Mouse (Mus musculus) embryo, embryonic 9.5 days (tissue): ENCODE measurements at regions not wholly inside any gene's neighbourhood (a gene's known extent, or its start where the extent isn't known, plus 50 kb on each side); places are given as distances from the start of the nearest gene placed in this dataset.

Experiments
- DNase-seq: peaks from one replicate; pipeline ENCODE4 v3.0.0-alpha.2; 2017; ENCODE audit errors: extremely low spot score

DNA sequence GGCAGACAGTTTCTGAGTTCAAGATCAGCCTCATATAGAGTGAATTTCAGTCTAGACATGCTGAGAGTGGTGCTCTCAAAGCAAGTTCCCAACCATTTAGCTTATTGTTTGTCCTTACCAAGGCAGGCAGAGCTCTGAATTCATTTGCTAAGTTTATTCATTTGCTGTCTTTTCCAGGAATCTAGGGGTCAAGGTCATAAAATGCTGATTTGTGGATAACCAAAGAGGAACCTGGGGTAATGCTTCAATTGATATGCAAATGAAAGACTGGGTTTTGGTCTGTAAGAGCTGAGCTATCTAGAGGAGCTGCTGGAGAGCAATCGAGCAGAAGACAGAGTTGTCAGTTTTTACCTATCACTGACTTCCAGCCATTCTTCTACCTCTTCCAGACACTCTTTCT lies 832.8 kb downstream of the Ryr2 start:
- DNase-seq = no peak

DNA sequence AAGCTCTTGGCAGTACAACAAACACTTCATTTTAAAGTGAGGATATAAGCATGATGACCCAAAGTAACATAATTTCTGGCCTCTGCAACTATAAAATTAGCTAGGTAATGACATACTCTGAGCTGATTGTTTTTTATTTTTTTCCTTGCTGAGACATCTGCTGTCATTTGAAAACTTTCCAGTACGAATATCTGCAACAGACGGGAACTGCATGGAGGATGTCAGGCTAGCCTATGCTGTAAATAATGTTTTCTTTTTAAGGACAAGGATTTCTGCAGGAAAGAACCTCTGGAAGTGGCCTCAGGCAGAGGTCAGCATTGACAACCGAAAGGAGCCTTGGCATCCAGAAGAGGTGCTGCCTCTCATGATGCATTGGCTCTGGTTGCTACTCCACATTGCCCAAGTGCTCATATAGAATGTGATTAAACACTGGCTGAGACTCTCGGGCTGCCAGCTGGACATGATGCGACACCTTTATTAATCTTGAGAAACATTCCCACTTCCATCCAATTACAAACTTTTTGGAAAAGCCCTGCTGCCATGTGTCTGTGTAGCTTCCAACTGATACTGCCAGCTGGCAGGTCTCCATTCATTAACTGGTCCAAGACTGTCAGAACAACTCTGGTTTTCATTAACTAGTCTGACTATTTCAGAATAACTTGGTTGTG lies 837.9 kb downstream of the Ryr2 start:
- no peak for DNase-seq

DNA sequence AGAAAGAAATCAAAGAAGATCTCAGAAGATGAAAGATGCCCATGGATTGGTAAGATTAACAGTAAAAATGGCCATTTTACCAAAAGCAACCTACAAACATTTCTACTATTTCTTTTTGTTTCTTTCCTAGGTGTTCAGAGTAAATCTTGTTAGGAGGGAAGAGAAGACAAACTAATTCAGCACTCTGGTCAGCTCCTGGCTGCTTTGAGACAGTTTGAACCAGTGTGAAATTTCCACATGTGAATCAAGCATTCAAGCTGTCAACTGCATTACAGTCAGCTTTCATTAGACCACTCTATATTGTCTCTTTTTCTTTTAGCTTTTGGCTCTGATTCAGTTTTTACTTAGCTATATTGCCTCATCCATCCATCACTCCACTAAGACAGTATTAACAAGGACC lies 859.2 kb downstream of the Ryr2 start:
- DNase-seq = peak; percentile 14

DNA sequence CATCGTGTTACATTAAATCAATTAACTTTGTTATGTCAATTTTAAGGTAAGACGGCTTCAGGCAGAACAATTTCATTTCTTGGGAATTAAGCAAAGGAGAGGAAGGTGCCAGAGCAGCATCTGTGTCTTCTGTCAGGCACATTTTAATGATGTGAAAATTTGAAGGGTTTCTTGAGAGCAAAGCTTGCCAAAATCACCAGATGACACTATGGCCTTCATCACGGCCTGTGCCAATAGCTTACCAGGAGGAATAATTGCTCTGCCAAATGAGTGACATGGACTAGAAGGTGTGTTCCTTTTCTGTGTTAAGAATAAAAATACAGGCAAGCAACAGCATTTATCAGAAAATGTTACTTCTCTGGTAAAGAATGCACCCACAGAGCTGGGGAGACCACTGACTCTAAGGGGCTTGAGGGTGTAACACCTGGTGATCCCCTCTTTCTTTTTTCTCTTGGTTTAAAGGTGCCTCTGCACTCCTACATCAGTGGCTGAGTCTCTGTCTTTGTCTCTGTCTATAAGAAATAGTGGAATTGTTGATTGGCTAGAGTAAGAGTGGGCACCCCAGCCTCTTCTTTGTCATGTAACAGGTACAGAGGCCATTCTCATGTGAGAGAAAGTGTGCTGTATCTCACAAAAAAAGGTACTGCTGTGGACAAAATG lies 856.2 kb upstream of the Chrm3 start:
- no peak for DNase-seq

DNA sequence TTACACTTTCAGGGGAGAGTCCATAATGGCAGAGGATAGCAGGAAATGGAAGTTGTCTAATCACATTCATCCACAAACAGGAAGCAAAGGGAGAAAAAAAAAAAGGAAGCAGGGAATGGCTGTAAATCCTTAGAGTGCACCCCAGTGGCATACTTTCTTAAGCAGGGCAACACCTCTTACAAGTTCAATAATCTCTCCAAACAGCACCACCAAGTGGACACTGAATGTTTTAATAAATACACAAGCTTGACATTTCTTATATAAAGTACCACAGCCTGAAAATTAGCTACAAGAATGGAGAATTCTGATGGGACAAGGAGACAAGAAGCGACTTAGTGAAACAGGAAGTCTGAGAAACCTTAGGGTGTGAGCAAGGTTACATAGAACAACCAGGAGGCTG lies 849.5 kb upstream of the Chrm3 start:
- DNase-seq = no peak

DNA sequence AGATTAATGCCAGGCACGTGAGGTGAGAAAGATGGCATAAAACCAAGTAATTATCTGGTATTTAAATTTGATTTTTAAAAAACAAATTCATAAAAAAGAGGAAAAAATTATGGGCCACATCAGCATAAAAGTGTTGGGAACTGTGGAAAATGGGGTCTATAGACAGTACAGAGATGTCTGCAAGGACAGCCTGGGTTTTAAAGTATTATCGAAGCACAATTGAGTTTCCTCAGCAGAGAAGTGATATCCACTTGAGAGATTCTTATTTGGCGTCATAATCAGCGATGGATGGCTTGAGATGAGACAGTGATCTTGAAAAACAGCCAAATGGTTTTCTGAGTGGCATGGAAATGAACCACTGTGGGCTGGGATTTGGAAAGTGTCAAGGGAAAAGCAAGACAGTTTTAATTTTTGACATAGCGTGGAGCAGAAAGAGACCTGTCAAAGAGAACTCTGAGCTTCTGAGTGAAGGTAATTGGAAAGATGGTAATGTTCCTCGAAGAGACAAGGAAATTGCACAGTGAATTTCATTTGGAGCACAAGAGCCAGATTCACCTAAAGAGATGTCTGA lies 844.7 kb upstream of the Chrm3 start:
- no peak for DNase-seq

DNA sequence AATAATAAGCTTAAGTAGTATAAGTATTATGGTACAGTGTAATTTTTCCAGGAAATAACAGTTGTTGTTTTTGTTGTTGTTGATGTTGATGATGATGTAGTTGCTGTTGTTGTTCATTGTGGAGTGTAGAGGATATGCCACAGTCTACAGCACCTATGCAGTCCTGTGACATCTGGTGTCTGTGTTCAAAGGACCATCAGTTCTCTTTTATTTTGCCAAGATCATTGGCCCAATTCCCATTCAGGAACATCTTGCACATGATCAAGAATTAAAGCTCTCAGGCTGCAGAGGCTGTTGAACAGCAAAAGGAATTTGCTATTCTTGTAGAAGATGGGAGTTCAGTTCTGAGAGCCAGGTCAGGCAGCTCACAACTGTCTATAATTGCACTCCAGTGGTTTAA lies 841.3 kb upstream of the Chrm3 start:
- no peak for DNase-seq

DNA sequence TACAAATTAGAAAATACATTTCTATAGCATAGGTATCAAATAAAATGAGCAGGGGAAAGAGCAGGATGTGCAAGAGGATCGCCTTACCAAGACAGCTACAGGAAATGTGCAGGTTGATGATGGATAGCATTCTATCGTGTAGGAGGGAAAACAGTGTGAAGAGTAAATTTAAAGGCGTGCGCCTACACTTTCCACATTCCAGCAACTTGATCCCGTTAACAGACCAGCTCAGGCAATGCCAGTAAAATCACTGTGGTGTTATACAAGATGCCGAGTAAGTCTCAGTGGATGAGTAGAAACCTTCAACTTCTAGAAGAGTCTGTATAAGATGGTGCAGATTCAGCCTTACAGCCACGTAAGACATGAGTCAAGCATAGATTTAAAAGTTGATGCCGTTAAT lies 831.8 kb upstream of the Chrm3 start:
- DNase-seq = no peak

DNA sequence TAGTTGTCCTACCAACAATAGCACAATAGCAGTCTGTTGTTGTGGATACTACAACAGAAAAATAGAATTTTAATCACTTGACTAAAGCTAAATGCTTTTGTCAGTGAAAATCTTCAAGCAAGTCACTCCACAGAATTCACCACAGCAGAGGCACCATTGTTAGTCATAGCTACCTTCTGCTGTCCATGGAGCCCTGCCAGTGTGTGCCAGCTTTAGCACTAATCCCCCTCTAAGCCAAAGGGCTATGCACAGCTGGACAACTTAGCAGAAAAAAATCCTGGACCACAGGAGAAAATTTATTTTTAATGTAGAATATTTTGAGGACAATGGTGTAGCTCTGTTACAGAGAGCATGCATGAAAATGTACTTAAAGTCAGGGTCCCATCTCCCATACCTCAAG lies 820.5 kb upstream of the Chrm3 start:
- no peak for DNase-seq

DNA sequence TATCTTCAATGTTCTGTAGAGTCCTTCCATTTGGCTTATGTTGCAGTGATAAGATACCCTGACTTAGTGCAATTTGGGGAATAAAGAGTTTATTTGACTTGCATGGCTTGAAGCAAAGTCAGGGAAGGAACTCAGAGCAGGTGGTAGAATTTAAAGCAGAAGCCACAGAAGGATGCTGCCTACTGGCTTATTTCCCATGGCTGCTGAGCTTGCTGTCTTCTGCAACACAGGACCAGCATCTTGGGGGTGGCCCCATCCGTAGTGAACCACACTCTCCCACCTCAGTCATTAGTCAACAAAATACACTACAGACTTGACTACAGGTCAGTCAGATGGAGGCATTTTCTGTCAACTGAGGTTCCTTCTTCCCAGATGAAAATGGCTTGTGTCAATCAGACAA lies 819.7 kb upstream of the Chrm3 start:
- no peak for DNase-seq

DNA sequence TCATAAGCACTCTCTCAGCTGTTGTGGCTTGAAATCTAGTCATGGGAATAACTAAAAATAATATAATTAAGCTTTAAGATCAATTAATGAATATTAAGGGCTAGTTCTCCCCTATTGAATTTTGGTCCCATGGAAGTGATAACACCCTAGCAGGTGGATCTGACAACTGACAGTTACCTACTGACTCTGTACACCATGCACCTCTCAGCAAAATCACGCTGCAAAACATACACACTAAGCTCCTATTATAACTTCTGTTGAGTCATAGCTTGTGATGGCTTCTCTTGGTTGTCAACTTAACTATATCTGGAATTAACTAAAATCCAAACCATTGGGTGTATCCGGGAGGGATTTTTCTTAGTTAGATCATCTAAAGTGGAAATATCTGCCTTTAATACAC lies 817.9 kb upstream of the Chrm3 start:
- DNase-seq = no peak

DNA sequence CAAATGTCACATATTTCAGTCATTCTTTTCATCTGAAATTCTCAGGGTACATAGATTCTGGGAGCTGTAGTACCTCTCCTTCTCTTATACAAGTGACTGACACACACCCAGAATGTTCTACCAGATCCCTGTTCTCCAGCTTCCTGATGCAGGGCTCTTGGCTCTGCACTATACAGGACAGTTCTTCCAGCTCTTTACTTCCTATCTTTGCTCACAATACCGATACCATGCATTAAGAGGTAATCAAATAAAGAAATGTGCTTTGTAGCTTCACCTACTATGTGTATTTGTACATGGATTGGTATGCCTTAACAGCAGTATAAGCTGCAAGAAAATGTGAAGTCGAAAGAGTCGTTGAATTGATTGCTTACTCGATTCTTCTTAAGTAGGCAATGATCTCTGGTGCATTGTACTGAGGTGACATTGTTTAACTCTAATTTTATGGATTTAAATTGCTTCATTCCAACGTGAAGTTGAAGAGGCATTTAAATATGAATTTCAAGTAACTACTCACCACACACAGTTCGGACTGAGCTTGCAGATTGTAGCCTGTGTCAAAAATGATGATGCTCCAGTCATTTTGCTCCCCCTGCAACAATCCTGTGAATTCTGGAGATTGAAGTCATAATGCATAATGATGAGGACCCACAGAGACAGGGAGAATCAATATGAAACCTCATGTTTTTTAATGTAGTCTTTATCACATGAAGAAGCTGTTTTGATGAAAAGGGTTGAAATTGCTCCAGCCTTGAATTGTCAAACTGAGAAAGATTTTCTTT lies 817.2 kb upstream of the Chrm3 start:
- DNase-seq = no peak

DNA sequence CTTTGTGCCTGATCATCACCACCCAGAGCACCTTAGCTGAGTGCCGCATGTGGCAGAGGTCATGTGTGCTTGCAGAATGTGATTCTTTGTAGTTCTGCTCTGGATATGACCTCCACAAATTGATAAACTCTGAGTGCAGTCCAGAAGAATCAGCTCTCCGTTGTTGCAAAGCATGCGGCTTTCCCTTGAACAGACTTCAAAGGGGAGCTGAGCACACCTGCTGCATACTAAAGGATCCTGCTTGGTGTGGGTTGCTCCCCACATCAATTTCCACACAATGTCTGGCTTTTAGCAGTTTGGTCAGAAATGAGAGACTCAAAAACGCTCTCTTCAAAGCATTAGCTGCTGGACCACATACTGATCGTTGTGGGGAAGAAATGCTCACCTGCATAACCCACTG lies 806.5 kb upstream of the Chrm3 start:
- no peak for DNase-seq

DNA sequence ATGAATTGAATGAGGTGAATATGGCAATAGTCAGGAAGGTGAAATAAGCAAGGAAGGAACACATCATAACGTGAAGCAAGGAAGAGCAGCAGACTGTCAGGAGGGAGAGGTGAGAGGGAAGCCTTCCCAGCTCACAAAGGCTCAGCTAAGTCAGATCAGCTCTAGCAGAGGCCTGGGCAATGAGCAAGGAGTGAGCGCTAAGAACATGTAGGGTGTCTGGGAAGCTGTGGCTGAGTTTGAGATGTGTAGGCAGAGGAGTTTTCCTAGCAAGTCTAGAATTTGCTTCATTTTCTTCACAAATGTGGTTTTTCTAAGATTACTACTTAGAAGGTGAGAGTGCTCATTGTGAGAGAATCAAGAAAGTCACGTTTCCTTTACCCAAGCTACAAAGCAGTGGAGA lies 803.5 kb upstream of the Chrm3 start:
- DNase-seq = no peak

DNA sequence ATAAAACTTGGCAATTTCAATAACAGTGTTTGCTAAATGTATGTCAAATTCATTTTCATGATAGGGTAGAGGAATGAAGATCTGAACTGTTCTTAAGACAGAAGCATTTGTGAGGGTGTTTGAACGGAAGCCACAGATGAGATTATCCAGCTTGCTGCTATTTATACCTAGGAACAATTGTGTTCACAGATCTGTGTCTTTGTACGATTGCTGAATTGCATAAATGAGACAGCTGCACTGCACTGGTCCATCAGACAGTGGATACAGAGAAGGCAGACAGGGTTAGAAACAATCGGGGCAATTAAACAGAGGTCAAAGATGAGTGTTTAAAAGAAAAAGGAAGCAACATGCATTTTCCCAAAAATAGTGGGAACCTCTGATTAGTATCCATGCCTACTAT lies 786.6 kb upstream of the Chrm3 start:
- DNase-seq = no peak

DNA sequence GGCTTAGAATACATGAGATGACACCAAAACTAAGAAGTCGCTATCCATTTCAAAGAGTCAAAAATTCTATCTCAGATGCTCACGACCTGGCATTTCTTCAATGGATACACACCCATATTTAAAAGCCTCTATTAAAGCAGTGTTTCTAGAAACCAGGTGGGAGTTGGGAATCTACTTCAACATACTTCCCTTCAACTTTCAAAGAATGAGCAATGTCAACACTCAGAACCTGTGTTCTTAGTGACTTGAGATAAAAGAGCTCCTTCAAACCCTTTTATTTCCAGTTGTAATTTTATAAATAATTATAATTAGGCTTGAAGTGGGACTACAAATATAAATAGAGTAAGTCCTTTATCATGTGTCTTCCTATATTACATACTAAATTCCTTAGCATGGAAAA lies 747.0 kb upstream of the Chrm3 start:
- DNase-seq = no peak

DNA sequence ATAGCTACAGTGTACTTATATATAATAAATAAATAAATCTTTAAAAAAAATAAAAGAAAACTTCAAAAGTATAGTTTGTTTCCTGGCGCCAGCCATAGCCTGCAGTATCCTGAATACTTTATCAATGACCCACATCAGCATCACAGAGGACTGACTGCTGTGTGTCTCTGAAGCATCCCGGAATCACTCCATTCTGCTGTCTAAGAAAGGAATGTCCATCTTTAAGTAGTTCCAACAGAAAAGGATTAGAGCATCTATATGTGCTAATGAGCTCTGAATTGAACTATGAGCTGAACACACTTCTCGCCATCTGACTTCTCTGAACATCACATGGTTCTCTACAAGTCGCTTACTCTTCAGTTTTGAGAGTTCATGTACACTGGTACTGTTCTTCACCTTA lies 745.8 kb upstream of the Chrm3 start:
- no peak for DNase-seq

DNA sequence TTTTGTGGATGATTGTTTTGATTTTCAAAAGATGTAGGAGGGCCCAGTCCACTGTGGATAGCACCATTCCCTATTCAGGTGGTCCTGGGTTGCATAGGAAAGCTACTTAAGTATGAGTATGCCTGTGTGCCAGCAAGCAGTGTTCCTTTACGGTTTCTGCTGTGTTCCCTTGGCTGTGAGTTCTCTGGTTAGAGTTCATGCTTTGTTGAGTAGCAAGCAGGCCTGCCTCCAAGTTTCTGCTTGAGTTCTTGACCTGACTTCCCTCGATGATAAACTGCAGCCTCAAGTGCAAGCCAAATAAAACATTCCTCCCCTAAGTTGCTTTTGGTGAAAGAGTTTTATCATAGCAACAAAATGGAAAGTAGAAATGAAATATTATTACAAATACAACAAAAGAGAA lies 744.9 kb upstream of the Chrm3 start:
- DNase-seq = no peak

DNA sequence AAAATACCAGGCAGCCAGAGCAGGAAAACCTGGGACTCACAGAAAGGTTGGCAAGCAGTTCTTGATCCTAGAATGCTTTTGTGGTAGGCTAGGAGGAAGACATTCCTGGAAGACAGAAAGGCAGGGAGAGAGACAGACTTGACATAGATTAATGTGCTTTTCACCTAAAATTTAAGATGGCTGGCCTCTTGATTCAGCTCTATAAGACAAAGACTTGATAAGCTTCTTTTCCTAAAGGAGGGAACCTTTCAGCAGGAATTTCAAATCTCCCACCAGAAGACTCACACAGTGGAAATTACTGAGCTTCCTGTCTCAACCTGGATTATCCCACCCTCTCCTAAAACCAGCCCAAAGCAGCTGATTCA lies 738.9 kb upstream of the Chrm3 start:
- no peak for DNase-seq

DNA sequence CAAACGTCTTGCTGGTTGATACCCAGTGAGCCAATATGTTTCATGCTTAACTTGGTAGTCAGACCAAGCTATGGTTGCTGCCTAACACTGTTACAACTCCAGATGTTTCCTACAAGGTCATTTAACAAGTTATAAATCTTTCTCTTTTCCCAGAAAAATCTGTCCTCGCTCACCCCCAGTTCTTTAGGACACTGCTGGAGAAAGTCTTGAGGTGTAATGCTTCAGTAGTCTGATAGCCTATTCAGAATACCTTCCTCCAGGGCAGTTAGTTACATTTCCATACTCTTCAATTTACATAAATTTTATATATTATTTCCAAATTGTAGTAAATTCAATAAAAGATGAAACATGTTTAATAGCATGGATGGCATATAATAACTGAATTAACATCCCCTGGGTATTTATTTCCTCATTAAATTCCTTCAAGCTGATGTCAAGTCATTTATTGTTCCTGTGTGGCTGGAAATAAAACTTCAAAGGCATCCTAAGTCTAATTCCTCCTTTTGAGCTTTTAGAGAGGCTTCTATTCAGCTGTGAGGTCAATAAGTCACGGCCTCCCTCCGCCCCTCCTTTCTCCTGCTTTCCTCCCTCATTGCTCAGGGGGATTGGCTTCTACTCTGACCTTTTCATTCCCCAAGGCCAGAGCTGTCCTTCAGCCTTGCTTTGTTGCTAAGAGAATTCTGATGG lies 738.4 kb upstream of the Chrm3 start:
- DNase-seq = peak; percentile 86

DNA sequence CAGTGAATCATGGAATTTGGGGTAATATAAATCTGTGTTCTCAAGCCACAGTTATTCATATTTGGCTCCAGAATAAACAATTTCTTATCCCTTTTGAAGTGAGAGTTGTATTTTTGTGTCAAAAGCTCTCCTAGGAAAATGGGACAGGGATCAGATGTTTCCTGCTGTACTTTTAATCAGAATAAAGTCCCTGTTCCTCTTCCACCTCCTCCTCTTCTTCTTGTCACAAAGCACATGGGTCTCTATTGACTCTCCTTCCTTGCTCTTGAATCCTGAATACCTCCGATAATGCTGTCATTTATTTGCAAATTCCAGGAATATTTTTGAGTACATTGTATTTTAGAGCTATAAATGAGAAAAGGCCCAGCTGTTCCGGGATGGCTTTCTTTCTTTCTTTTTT lies 732.3 kb upstream of the Chrm3 start:
- DNase-seq = no peak
